Mouse (Mus musculus): ENCODE data around the gene Zfp36l1.
A peak's percentile ranks its signal among the peaks of the same experiment; 100 is the strongest.

Gene Zfp36l1

GRCm38 (mm10) chr12:80112852-80113551, at the start of gene Zfp36l1:
TSS of gene Zfp36l1 (minus strand) at chr12:80113013.
- peak; percentile 99 for DNase-seq (ENCODE audit: low read depth, low spot score)

DNA sequence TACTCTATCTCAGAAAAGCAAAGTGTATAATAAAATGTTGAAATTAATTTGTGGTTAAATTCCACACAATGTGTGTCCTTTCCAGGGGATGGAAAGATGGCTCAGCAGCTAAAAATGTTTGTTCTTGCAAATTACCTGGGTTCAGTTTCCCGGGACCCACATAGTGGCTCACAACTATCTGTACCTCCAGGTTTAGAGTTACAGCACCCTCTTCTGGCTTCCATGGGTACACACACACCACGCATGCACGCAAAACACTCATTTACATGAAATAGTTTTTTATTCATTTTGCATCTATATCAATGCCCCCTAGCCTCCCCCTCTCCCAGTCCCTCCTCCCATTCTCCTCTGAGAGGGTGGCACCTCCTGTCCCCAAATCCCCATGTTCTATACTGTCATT, 49.6 kb upstream of the Zfp36l1 start:
- DNase-seq (ENCODE audit: low read depth, low spot score) = no peak

DNA sequence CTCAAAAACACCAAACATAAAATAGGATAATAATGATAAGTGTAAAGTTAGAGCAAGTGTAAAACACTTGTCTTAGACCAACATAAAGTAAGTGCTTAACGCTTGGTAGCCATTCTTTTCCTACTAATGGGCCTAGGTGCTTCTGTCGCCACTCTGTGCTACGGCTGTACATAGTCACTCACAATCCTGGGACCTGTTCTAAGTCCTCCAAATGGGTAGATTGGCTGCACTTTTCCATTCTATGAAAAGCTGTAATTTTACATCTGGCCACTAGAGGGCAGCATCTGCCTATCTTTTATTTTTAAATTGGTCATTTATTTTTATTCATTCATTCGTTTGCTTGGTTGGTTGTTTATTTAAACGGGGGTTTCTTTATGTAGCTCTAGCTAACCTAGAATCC, 44.9 kb upstream of the Zfp36l1 start:
- DNase-seq (ENCODE audit: low read depth, low spot score) = peak; percentile 38

GRCm38 (mm10) chr12:80153687-80154326, 41.0 kb upstream of the Zfp36l1 start:
- DNase-seq (ENCODE audit: low read depth, low spot score) = peak; percentile 56

- DNase-seq (ENCODE audit: low read depth, low spot score) = no peak
Observed at GRCm38 (mm10) chr12:80153078-80153477, 40.3 kb upstream of the Zfp36l1 start.

- DNase-seq (ENCODE audit: low read depth, low spot score) = no peak
Observed at GRCm38 (mm10) chr12:80151821-80152220, 39.0 kb upstream of the Zfp36l1 start.

DNA sequence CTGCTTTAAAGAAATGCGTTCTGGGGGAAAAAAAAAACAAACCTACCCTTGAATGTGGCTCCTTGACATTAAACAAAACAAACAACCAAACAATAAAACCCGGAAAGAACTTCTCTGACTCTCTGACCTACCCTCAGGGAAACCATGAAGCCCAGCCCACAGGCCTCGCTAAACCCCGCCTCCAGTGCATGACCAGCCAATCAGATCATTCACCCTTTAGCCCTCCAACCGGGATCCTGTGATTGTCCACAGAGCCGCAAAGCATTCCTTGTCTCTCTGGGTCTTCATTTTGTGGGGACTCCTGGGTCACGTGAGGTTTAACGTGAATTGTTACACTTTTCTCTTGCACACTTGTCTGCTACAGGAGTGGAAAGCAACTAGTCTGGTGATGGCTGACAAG, 37.8 kb upstream of the Zfp36l1 start:
- no peak for DNase-seq (ENCODE audit: low read depth, low spot score)

DNA sequence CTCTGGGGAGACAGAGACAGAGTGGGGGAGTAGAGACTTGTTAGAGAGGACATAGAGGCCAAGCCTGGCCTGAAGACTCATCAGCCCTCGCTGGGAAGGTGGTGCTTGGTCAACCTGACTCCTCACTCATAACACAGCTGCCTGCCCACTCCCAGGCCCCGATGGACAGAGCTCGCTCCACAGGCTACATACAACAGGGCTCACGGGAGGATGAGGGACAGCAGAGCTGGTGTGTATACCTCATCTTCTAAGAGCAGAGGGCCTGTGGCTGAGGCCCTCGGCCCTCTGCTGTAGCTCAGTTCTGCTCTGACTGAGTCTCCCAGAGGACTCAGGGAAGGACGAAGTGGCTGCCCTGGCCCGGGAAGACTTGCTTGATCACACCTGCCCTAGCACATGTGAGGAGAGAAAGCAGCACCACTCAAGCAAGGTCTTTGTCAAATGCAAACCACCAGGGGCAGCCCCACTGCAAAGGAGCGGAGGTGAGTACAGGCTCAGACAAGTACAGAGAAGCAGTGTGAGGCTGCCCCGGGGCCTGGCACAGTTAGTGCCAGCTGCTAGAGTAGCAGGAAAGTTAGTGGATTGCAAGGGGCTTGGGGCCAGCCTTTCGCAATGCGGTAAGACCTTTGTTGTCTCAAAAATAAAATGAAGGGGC, 34.9 kb upstream of the Zfp36l1 start:
- no peak for DNase-seq (ENCODE audit: low read depth, low spot score)

GRCm38 (mm10) chr12:80146227-80147223, 33.7 kb upstream of the Zfp36l1 start:
- peak; percentile 64 for DNase-seq (ENCODE audit: low read depth, low spot score)

- no peak for DNase-seq (ENCODE audit: low read depth, low spot score)
Observed at GRCm38 (mm10) chr12:80145365-80145764, 32.6 kb upstream of the Zfp36l1 start.

- no peak for DNase-seq (ENCODE audit: low read depth, low spot score)
Observed at GRCm38 (mm10) chr12:80144846-80145245, 32.0 kb upstream of the Zfp36l1 start.

GRCm38 (mm10) chr12:80141470-80141869, 28.7 kb upstream of the Zfp36l1 start:
- peak; percentile 63 for DNase-seq (ENCODE audit: low read depth, low spot score)

DNA sequence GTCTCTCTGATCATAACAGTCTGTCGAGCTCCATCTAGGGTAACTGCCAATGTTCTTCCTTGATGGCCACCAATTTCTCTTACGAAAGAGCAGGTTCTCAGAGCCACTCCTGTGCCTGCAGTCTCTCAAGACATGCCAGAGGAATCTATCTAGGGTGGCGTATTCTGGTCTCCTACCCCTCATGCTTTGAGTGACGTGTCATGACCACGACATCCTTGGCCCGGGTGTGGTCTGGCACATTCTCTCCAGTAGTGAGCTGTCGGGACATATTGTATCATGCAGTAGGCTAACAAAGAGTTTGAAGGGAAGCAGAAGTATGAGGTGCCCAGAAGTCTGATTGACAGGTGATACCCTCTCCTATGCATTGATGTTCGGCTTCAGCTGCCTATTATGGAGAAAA, 28.2 kb upstream of the Zfp36l1 start:
- no peak for DNase-seq (ENCODE audit: low read depth, low spot score)

GRCm38 (mm10) chr12:80137744-80138143, 24.9 kb upstream of the Zfp36l1 start:
- no peak for DNase-seq (ENCODE audit: low read depth, low spot score)

- DNase-seq (ENCODE audit: low read depth, low spot score) = no peak
Observed at GRCm38 (mm10) chr12:80137246-80137645, 24.4 kb upstream of the Zfp36l1 start.

GRCm38 (mm10) chr12:80136264-80136930, 23.6 kb upstream of the Zfp36l1 start:
- DNase-seq (ENCODE audit: low read depth, low spot score) = no peak

GRCm38 (mm10) chr12:80135173-80135572, 22.4 kb upstream of the Zfp36l1 start:
- no peak for DNase-seq (ENCODE audit: low read depth, low spot score)

DNA sequence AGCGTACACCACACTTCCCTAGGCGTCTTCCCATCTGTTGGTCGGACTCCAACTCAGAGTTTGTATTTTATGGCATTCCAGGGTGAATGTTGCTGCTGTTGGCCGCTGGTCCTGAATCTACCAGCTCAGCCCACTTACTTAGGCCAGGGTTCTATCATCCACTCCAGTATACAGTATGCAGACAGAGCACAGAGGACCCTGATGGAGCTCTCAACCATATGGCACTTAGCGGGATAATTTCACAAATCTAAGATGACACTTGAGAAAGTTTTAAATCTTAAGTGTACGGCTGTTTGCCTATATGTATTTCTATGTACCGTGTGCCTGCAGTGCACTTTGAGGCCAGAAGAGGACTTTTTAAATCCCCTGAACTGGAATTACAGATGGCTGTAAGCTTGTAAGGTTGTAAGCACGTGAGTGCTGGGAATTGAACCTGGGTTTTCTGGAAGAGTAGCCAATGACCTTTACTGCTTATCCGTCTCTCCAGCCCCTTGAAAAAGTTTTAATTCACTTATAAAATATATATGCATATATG, 20.3 kb upstream of the Zfp36l1 start:
- peak; percentile 45 for DNase-seq (ENCODE audit: low read depth, low spot score)

GRCm38 (mm10) chr12:80132250-80133003, 19.6 kb upstream of the Zfp36l1 start:
- peak; percentile 83 for DNase-seq (ENCODE audit: low read depth, low spot score)
